Mouse (Mus musculus) lung, postnatal 25 days (tissue): Measurements from ENCODE around the gene Tcte1.

Experiments used
- DNase-seq: peaks from one replicate; pipeline ENCODE4 v3.0.0; 2022; ENCODE audit warnings: low spot score

Gene Tcte1

GRCm38 (mm10) chr17:45515204-45515726, 8.0 kb upstream of the Tcte1 start:
- no peak for DNase-seq

DNA sequence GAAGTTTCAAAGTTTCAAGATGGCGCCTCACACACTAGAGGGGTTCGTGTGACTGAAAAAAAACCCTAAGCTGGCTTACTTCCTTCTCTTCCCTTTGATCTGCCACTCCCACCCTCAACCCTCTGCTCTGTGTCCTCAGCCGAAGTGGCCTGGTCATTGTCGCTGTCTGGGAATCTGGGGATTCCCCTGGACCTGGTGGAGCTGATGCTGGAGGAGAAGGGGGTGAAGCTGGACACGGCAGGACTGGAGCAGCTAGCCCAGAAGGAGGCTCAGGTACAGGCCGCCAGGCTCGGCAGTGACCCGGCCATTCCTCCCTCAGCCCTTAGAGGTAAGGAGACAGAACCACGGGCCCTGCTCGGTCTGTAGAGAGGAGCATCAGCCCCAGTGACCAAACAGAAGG, 7.4 kb upstream of the Tcte1 start:
- no peak for DNase-seq

- peak; percentile 69 for DNase-seq
These were observed 6.7 kb upstream of the Tcte1 start for GRCm38 (mm10) chr17:45516488-45516887.

DNA sequence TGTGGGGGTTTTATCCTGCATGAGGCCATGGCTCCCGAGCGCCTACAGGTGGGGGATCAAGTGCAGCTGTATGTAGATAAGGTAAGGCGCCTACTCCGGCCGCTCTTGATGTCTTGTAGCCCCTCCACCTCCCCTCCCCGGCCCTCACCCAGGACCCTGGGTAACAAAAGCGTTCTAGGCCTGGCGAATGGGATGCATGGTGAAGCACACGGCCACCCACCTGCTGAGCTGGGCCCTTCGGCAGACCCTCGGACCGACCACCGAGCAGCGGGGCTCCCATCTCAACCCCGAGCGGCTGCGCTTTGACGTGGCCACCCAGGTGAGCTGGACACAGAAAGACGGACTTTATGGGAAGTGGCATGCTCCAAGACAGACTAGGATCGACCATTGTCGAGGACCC, 6.1 kb upstream of the Tcte1 start:
- DNase-seq: no peak

GRCm38 (mm10) chr17:45517549-45518215, 5.6 kb upstream of the Tcte1 start:
- DNase-seq: no peak

DNA sequence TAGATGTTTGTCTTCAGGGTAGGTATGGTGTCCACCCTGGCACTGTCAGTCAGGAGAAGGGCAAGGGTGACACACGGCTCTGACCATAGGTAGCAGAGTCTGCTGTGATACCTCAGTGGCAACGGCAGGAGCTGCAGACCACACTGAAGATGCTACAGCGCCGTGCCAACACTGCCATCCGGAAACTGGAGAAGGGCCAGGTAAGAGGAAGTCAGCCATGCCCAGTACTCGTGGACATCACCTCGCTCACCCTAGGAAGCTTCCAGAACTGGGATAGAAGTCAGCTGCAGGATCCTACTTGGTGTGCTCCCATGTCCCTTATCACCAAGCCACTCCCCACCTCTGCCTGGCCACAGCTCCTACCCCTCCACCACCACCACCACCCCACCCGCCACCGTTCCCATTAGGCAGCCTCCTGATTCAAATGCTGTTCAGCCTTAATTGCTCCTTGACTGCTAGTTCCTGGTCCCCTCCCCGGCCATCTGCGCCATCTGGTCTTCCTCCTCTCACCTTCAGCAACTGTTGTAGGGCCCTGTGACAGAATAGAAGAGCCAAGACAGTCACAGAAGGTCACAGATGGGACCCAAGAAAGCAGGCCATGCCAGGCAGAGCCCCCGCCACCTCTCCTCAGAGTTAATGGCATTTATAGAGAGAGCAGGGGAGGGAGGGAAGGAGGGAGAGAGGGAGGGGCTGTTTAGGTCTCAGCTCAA, 4.3 kb upstream of the Tcte1 start:
- no peak for DNase-seq

- no peak for DNase-seq
These were observed 3.1 kb upstream of the Tcte1 start for GRCm38 (mm10) chr17:45520136-45520535.

GRCm38 (mm10) chr17:45524961-45525360, 1.7 kb downstream of the Tcte1 start:
- DNase-seq: no peak

- DNase-seq: no peak
These were observed 3.3 kb downstream of the Tcte1 start for GRCm38 (mm10) chr17:45526571-45526970.

GRCm38 (mm10) chr17:45530346-45530782, 7.1 kb downstream of the Tcte1 start:
- DNase-seq: no peak

GRCm38 (mm10) chr17:45532896-45533295, 9.7 kb downstream of the Tcte1 start:
- DNase-seq: no peak

DNA sequence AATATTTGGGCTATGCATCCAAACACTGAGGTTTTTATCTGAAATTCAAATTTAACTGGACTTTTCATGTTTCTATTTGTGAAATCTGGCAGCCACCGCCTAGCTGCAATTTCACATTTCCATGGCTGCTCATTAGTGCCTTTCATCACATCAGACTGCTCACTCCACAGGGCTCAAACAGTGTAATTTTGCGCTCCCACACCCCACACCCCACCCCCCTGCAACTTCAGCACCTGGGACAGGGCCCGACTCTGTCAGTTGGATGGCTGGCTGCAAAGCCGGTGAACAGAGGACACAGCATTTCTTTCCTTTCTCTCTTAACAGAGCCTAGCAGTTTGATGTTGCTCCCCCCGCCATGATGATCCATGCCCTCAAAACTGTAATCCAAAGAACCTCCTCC, 13.0 kb downstream of the Tcte1 start:
- DNase-seq: no peak

- DNase-seq: no peak
These were observed 15.2 kb downstream of the Tcte1 start for GRCm38 (mm10) chr17:45538394-45538793.

DNA sequence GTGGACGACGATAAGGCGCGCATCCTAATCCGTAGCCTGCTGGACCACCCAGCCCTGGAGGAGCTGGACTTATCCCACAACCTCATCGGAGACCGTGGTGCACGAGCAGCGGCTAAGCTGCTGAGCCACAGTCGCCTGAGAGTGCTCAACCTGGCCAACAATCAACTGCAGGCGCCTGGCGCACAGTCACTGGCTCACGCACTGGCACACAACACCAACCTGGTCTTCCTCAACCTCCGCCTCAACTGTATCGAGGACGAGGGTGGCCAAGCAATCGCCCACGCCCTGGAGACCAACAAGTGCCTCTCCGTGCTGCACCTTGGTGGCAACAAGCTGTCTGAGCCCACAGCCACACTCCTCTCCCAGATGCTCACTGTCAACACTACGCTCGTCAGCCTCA, 16.4 kb downstream of the Tcte1 start:
- no peak for DNase-seq

GRCm38 (mm10) chr17:45542129-45542528, 18.9 kb downstream of the Tcte1 start:
- no peak for DNase-seq

DNA sequence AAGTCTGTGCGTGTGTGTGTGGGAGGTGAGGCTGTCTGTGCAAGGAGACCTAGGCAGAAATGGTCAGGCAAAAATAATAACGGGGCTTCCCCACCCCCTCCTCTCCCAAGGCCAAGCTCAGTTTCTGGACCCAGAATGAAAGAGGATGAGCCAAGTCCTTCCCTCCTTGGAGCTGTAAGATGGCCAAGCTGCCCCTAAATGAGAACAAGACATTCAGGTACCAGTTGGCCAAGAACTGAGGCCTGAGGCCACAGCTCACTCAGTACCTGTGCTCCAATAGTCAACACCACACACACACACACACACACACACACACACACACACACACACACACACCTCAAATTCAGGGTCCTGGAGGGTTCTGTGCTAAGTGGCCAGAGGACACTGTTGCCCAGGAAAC, 19.5 kb downstream of the Tcte1 start:
- no peak for DNase-seq

DNA sequence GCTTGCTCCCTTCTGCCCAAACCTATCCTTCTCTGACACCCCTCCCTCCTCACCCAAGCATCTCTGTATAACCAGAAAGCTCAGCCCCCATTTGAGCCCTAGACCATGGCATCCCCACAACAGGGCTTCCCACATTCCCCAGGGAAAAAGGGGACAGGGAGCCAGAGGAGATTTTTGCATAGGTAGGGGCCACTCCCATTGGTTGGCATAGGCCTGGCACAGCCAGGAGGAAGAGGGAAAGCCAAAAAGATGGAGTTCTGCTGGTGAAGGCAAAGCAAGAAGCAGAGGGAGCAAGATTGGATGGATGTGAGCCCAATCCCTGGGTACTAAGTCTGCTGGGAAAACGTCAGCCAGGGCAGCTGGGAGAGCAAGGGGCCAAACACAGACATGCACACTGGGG, 19.9 kb downstream of the Tcte1 start:
- DNase-seq: no peak

DNA sequence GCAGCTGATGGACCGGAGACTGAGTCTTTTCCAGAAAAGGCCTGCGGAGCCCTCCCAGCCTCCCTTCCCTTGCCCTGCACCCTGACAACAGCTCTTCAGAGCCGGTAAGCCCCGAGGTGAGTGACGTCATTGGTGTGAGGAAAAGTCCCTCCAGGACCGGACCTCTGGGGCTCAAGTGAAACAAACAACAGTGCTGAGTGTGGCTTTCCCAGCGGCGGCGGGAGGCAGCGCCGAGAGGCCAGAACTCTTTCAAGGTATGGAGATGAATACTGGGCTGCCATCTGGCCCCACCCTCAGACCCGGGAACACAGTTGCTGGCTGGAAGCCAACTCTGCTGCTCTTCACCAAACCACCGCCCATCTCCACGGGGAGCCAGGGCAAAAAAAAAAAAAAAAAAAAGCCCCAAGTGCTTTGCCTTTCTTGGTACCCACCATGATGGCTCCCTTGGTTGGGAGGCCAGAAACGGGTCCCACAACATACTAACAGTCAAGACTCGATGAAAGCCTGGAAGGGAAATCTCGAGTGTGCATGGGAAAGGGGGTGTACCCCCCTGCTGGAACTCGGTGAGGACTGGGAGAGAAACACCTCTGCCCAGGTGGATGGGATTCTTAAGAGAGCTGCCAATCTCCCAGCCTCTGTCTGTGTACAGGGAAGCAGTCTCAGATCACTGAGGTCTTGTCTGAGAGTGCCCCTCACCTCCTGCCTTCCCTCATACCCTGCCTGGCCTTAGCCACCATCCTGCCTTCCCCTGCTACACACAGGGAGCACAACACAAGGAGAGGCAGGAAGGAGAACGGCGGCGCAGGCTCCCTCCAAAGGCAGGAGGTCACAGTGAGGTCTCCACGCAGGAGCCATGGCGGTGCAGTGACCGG, 21.0 kb downstream of the Tcte1 start:
- no peak for DNase-seq

- DNase-seq: no peak
These were observed 21.6 kb downstream of the Tcte1 start for GRCm38 (mm10) chr17:45544873-45545277.

DNA sequence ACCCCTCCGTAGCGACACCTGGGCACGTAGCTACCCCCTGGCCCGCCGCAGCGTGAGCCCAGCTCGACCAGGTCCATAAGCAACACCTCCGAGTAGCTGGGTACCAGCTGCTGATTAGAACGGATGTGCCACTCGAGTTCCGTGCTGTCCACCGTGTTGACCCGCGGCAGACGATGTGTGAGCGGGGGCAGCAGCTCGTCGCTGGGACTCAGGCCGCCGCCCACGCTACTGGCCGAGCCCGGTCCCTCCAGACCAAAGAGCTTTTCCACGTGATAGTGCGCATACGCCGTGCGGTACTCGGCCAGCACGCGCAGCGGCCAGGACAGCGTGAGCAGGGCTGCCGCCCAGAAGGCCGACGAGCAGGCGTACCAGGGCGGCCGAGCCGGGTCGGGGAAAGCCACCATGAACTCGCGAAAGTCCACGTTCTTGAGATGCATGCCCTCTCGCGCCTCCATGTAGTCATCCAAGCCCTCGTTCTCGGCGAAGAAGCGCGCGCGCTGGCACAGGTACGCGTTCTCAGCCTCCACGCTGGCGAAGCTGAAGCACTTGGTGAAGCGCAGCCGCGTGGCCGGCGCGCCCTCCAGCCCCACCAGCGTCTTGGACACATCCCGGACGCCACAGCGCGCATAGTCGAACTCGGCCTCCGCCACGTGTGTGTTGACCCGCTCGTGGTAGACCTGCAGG, 22.2 kb downstream of the Tcte1 start:
- DNase-seq: no peak

DNA sequence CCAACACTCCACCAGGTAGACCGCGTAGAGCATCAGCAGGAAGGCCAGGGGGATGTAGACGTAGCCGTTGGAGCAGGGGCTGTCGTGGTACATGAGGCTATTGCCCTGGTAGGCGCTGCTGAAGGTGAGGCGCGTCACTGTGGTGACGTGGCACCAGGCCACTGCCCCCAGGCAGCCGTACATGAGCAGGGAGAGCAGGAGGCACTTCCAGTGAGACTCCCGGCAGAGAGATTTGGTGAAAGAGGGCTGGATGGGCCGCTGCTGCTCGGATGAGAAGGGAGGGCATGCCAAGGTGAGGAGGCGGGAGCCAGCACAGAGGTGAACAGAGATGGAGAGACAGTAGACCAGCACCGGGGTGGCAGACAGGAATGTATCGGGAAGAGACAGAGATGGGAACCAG, 23.7 kb downstream of the Tcte1 start:
- DNase-seq: no peak
